Mouse (Mus musculus) brain, embryonic 14.5 days (tissue): ENCODE measurements around the gene Taf10.

ENCODE experiments used
- CTCF ChIP-seq: fragments of 200-500 bp; IDR thresholded peaks from 2 replicates; pipeline ENCODE4 v1.5.1; 2012; ENCODE audit warnings: inconsistent platforms, mild to moderate bottlenecking, moderate library complexity, borderline replicate concordance; ENCODE audit not compliant: insufficient read depth, insufficient read length; ENCODE audit errors: extremely low read depth
- POLR2A ChIP-seq: fragments of 200-500 bp; IDR thresholded peaks from 2 replicates; pipeline ENCODE4 v1.6.1; 2012; ENCODE audit warnings: mild to moderate bottlenecking, inconsistent platforms, borderline replicate concordance; ENCODE audit not compliant: poor library complexity, insufficient read depth, insufficient read length, severe bottlenecking; ENCODE audit errors: extremely low read depth

DNA sequence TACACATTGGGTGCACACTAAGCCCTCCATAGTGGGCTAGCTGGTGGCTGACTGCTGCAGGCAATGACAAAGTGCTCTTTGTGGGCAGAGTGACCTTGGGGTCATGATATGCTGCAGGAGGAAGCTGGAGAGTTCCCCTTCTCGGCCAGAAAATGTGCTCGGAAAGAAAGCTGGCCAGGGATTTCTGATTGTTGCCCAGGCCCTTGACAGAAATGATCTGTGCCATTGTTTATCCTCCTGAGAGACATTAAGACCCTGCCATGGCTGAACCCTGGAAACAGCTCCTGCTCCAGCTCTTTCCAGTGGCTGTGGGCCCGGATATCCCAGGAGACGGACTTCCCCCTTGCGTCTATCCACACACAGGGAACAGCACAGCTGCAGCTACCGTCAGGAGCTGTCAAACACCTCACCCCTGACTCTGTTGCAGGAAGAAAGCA lies 23.6 kb upstream of the Taf10 start:
- no peak for TF ChIP-seq CTCF
- TF ChIP-seq POLR2A: no peak
